Mouse (Mus musculus) liver, postnatal 0 days (tissue): Measurements from ENCODE around the gene Ppp1r10. TPM values are rescaled to one million over a fixed set of nuclear protein-coding genes. Genes with fewer than 3 reads are reported as not detected.

ENCODE experiments used
- ATAC-seq: fragments of 200-750 bp; cut with Nextera tagmentation; 2 replicates; pipeline ENCODE4 v1.8.0; 2017; ENCODE audit warnings: mild to moderate bottlenecking, moderate library complexity
- DNase-seq: peaks from one replicate; pipeline ENCODE4 v3.0.0-alpha.2; 2016
- H3K27ac ChIP-seq: fragments of 300-500 bp; sonication (generic); 2 replicates; pipeline ENCODE4 v1.5.1; 2014; ENCODE audit warnings: antibody characterized with exemption, moderate library complexity, mild to moderate bottlenecking, low read depth
- H3K27me3 ChIP-seq: fragments of 300-500 bp; sonication (generic); 2 replicates; pipeline ENCODE4 v1.6.1; 2014; ENCODE audit warnings: low read length, control low read depth, mixed read lengths; ENCODE audit not compliant: insufficient read depth
- H3K36me3 ChIP-seq: fragments of 300-500 bp; sonication (generic); replicated peaks from 2 replicates; pipeline ENCODE4 v1.6.1; 2014; ENCODE audit warnings: mild to moderate bottlenecking, control low read depth, low read length, moderate library complexity, mixed read lengths; ENCODE audit not compliant: insufficient read depth
- H3K4me1 ChIP-seq: fragments of 300-500 bp; sonication (generic); 2 replicates; pipeline ENCODE4 v1.6.1; 2014; ENCODE audit warnings: antibody characterized with exemption, mild to moderate bottlenecking, control low read depth; ENCODE audit not compliant: insufficient read depth
- H3K4me2 ChIP-seq: fragments of 300-500 bp; sonication (generic); 2 replicates; pipeline ENCODE4 v1.6.1; 2014; ENCODE audit warnings: low read depth, mild to moderate bottlenecking, low read length, moderate library complexity, mixed read lengths
- H3K4me3 ChIP-seq: fragments of 300-500 bp; sonication (generic); 2 replicates; pipeline ENCODE4 v1.5.1; 2014; ENCODE audit warnings: low read depth, low read length
- H3K9ac ChIP-seq: fragments of 300-500 bp; sonication (generic); replicated peaks from 2 replicates; pipeline ENCODE4 v1.6.1; 2014; ENCODE audit warnings: mild to moderate bottlenecking, moderate library complexity
- H3K9me3 ChIP-seq: fragments of 300-500 bp; sonication (generic); 2 replicates; pipeline ENCODE4 v1.6.1; 2016; ENCODE audit warnings: mild to moderate bottlenecking, control low read depth, low read length, mixed read lengths
- CTCF ChIP-seq: sonication (generic); IDR thresholded peaks from 2 replicates; pipeline ENCODE4 v1.5.1; 2016; ENCODE audit warnings: antibody characterized with exemption, low read depth
- EP300 ChIP-seq: IDR thresholded peaks from 2 replicates; pipeline ENCODE4 v1.6.1; 2016; ENCODE audit warnings: antibody characterized with exemption, low read depth, mild to moderate bottlenecking
- WGBS: fragments of 180-500 bp; shearing (Covaris S2); extraction: QIAGEN DNeasy Blood & Tissue Kit; methylation state at CpG from one replicate; pipeline ENCODE4 v1.1.7; 2014; ENCODE audit not compliant: insufficient replicate concordance; 5-methylcytosine and 5-hydroxymethylcytosine counted together
- polyA plus RNA-seq: library from polyadenylated mRNA; unstranded; fragments of >200 nt; fragmentation: Nextera tagmentation; extraction: Ambion mirVana; gene quantifications from 2 replicates; pipeline ENCODE4 v1.2.1, GENCODE M21; 2015

The Ppp1r10 gene
- polyA plus RNA-seq, 1 experiment from 2014 or later: 15.9 TPM

GRCm38 (mm10) chr17:35903343-35903991 lies 12.8 kb upstream of the Ppp1r10 start:
- H3K4me3 ChIP-seq: no peak overlapping the region
- ATAC-seq (no peak), DNase-seq (no peak)
- 0 out of 2 replicates have a peak overlapping the region, but pooled peaks have one; percentile 8 for H3K27ac ChIP-seq
- H3K4me1 ChIP-seq: no peaks in the 10 kb centered on the region
- no peak overlapping the region for H3K4me2 ChIP-seq
- H3K36me3 ChIP-seq: peaks cover 4% of the 10 kb centered on the region
- H3K9me3 ChIP-seq: no peaks in the 10 kb centered on the region
- no peaks in the 10 kb centered on the region for H3K27me3 ChIP-seq
- 73% methylated on average over 9 of the region's 9 CpGs for WGBS
- TF ChIP-seq EP300 (no peak), CTCF (no peak)
- H3K9ac ChIP-seq: no peak overlapping the region

GRCm38 (mm10) chr17:35903992-35904355 lies 12.3 kb upstream of the Ppp1r10 start:
- no peak for TF ChIP-seq EP300
- no peak for TF ChIP-seq CTCF
- no peak for ATAC-seq
- H3K4me2 ChIP-seq: no peak overlapping the region
- peaks cover 4% of the 10 kb centered on the region for H3K36me3 ChIP-seq
- H3K4me1 ChIP-seq: peaks cover under 1% of the 10 kb centered on the region; the same call in 1 of the 2 replicates
- WGBS: 37% methylated on average over 4 of the region's 4 CpGs
- H3K9ac ChIP-seq: no peak overlapping the region
- H3K4me3 ChIP-seq: no peak overlapping the region
- H3K27me3 ChIP-seq: no peaks in the 10 kb centered on the region
- H3K9me3 ChIP-seq: no peaks in the 10 kb centered on the region
- DNase-seq: no peak
- H3K27ac ChIP-seq: 0 out of 2 replicates have a peak overlapping the region, but pooled peaks have one; percentile 8

GRCm38 (mm10) chr17:35905587-35905986 lies 10.6 kb upstream of the Ppp1r10 start:
- Histone ChIP-seq H3K9ac (no peak overlapping the region), H3K9me3 (no peaks in the 10 kb centered on the region), H3K4me2 (no peak overlapping the region), H3K36me3 (peaks cover 4% of the 10 kb centered on the region), H3K4me3 (no peak overlapping the region), H3K4me1 (peaks cover 9% of the 10 kb centered on the region), H3K27ac (no peak overlapping the region), H3K27me3 (no peaks in the 10 kb centered on the region)
- no peak for TF ChIP-seq EP300
- TF ChIP-seq CTCF: no peak
- ATAC-seq: no peak
- no peak for DNase-seq
- WGBS: 86% methylated on average over 1 of the region's 1 CpGs

- Histone ChIP-seq H3K4me1 (peaks cover 9% of the 10 kb centered on the region), H3K9me3 (no peaks in the 10 kb centered on the region), H3K4me2 (no peak overlapping the region), H3K36me3 (peaks cover 16% of the 10 kb centered on the region), H3K27ac (no peak overlapping the region), H3K27me3 (no peaks in the 10 kb centered on the region), H3K9ac (no peak overlapping the region), H3K4me3 (no peak overlapping the region)
- WGBS: 53% methylated on average over 2 of the region's 2 CpGs
- DNase-seq (no peak), ATAC-seq (no peak)
- TF ChIP-seq EP300: no peak
- TF ChIP-seq CTCF: peak; percentile 50
These were observed 8.6 kb upstream of the Ppp1r10 start for GRCm38 (mm10) chr17:35907609-35908008.

- Histone ChIP-seq H3K36me3 (peaks cover 28% of the 10 kb centered on the region), H3K9me3 (no peaks in the 10 kb centered on the region), H3K9ac (peak overlapping the region; percentile 46), H3K4me2 (peak overlapping the region; percentile 72), H3K4me1 (peaks cover 9% of the 10 kb centered on the region), H3K4me3 (peak overlapping the region; percentile 62), H3K27me3 (no peaks in the 10 kb centered on the region), H3K27ac (peak overlapping the region; percentile 84)
- DNase-seq (no peak), ATAC-seq (peak; percentile 83)
- TF ChIP-seq EP300 (no peak; the same call in 1 of the 2 replicates), CTCF (no peak)
- 22% methylated on average over 20 of the region's 20 CpGs for WGBS
These were observed 6.9 kb upstream of the Ppp1r10 start for GRCm38 (mm10) chr17:35909186-35909918.

- H3K9ac ChIP-seq: peak within 1 kb of the TSS; percentile 46
- H3K4me3 ChIP-seq: peak within 1 kb of the TSS; percentile 62
- peak within 1 kb of the TSS; percentile 84 for H3K27ac ChIP-seq
- peaks cover 9% of the 10 kb centered on the region for H3K4me1 ChIP-seq
- peak; percentile 99 for DNase-seq
- no peaks in the 10 kb centered on the region for H3K9me3 ChIP-seq
- WGBS: 2% methylated on average over 25 of the region's 25 CpGs
- TF ChIP-seq EP300: no peak
- no peak for TF ChIP-seq CTCF
- peak; percentile 92 for ATAC-seq
- peak within 1 kb of the TSS; percentile 72 for H3K4me2 ChIP-seq
- H3K27me3 ChIP-seq: no peaks in the 10 kb centered on the region
- H3K36me3 ChIP-seq: peaks cover 29% of the 10 kb centered on the region
These were observed 6.3 kb upstream of the Ppp1r10 start, which contains the start of gene Atat1 for GRCm38 (mm10) chr17:35909919-35910369. Atat1 (minus strand) TSS chr17:35910075.
